Mouse (Mus musculus) natural killer cell, adult 2 months (primary cell): ENCODE measurements around the gene Kif1bp.

Experiments used
- DNase-seq, 2 experiments: peaks; one replicate each; pipeline ENCODE4 v3.0.0; 2022; ENCODE audit warnings: low spot score in 2 of 2

Kif1bp gene

GRCm38 (mm10) chr10:62556558-62556901 lies 21.7 kb downstream of the Kif1bp start:
- no peak for DNase-seq

- no peak for DNase-seq
Observed at GRCm38 (mm10) chr10:62555705-62556557, 22.3 kb downstream of the Kif1bp start.

GRCm38 (mm10) chr10:62553611-62554091 lies 24.6 kb downstream of the Kif1bp start:
- peak; percentile 59 to 69 for DNase-seq

GRCm38 (mm10) chr10:62550787-62551300 lies 27.4 kb downstream of the Kif1bp start:
- no peak for DNase-seq

- peak; percentile 77 to 83 for DNase-seq
Observed at GRCm38 (mm10) chr10:62549523-62550166, 28.6 kb downstream of the Kif1bp start.

GRCm38 (mm10) chr10:62546441-62546840 lies 31.8 kb downstream of the Kif1bp start:
- no peak for DNase-seq

GRCm38 (mm10) chr10:62545759-62546158 lies 32.5 kb downstream of the Kif1bp start:
- no peak for DNase-seq

GRCm38 (mm10) chr10:62544316-62544715 lies 33.9 kb downstream of the Kif1bp start:
- DNase-seq = peak; percentile 41 to 53

- peak; percentile 89 to 91 for DNase-seq
Observed at GRCm38 (mm10) chr10:62543399-62543808, 34.9 kb downstream of the Kif1bp start.

GRCm38 (mm10) chr10:62542928-62543327 lies 35.3 kb downstream of the Kif1bp start:
- DNase-seq = peak; percentile 44 to 51

- no peak for DNase-seq
Observed at GRCm38 (mm10) chr10:62542507-62542906, 35.8 kb downstream of the Kif1bp start.

GRCm38 (mm10) chr10:62541499-62541898 lies 36.8 kb downstream of the Kif1bp start:
- DNase-seq = peak in 1 of 2 experiments; percentile 70

- no peak for DNase-seq
Observed at GRCm38 (mm10) chr10:62540800-62541199, 37.5 kb downstream of the Kif1bp start.

GRCm38 (mm10) chr10:62534509-62534908 lies 43.7 kb downstream of the Kif1bp start:
- no peak for DNase-seq

GRCm38 (mm10) chr10:62532832-62533231 lies 45.4 kb downstream of the Kif1bp start:
- peak; percentile 54 to 70 for DNase-seq

- DNase-seq = no peak
Observed at GRCm38 (mm10) chr10:62530183-62530582, 48.1 kb downstream of the Kif1bp start.

GRCm38 (mm10) chr10:62527351-62527750 lies 50.9 kb downstream of the Kif1bp start, which contains the start of gene Srgn:
Gene Srgn (minus strand): TSS chr10:62527451.
- no peak for DNase-seq

GRCm38 (mm10) chr10:62522346-62522950 lies 55.8 kb downstream of the Kif1bp start:
- DNase-seq = no peak

- no peak for DNase-seq
Observed at GRCm38 (mm10) chr10:62521763-62522162, 56.5 kb downstream of the Kif1bp start.

GRCm38 (mm10) chr10:62520911-62521310 lies 57.3 kb downstream of the Kif1bp start:
- no peak for DNase-seq

- no peak for DNase-seq
Observed at GRCm38 (mm10) chr10:62517511-62517910, 60.7 kb downstream of the Kif1bp start.

- DNase-seq = no peak
Observed at GRCm38 (mm10) chr10:62512855-62513254, 65.4 kb downstream of the Kif1bp start.
